Mouse (Mus musculus): ENCODE data around the gene 2810408A11Rik. TPM values are rescaled to one million over a fixed set of nuclear protein-coding genes. Genes with fewer than 3 reads are reported as not detected.
"Not testable (repeated sequence)": the region's sequence is repeated elsewhere in the genome, so short reads cannot be mapped to it uniquely, and the experiment has no call there.

The 2810408A11Rik gene
- polyA plus RNA-seq, 2 experiments from 2014 or later, result 1.6 to 2.0 TPM

DNA sequence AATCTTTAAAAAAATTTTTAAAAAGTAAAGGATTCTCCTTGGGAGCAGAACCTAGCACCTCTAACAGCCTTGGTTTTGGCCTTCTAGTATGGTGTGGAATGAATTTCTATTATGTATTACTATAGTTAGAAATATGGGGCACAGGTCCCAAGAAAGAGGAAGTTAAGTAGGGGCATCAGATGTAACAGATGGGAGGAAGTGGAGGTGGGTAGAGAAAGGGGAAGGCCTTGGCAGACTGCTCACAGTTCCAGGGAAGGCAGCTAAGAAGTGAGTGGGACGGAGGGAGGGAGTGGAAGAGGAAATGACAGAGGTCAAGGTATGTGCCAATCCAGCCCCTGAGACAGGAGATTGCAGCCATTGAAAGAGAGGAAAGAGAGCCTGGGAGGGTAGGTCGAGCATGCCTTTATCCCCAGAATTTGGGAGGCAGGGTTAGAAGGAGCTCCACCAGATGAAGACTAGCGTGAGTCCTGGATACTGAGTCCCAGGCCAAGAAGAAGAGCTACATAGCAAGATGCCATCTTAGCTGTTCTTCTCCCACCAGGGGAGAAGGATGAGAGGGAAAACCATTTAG is 30.3 kb upstream of the 2810408A11Rik start:
- no peak for ATAC-seq

DNA sequence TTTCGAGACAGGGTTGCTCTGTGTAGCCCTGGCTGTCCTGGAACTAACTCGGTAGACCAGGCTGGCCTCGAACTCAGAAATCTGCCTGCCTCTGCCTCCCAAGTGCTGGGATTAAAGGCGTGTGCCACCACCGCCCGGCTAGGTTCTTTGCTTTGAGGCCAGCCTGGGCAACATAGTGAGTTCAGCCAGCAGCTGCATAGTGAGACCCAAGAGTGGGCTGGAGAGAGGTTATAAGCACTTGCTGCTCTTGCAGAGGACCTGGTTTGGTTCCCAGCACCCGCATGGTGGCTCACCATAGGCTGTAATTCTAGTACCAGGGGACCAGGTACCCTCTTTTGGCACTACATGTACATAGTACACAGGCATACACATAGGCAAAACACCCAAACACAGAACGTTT is 29.4 kb upstream of the 2810408A11Rik start:
- ATAC-seq, result not testable (repeated sequence)

DNA sequence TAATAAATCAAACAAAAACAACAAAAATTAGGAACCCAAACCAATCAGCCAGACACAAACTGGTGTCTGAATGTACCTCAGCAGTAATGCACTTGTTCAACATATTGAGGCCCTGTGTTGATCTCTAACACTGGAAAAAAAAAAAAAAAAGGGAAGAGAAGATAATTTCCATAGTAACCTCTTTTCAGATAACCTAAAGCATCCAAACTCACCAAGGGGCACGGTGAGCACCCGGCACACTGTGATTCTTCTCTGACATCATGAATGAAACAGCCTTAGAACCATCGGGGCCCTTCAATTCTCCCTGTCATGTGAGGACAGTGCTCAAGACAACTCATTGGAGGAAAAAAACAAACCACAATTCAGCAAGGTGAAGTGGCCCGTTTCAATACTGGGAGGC is 28.9 kb upstream of the 2810408A11Rik start:
- ATAC-seq, result no peak

DNA sequence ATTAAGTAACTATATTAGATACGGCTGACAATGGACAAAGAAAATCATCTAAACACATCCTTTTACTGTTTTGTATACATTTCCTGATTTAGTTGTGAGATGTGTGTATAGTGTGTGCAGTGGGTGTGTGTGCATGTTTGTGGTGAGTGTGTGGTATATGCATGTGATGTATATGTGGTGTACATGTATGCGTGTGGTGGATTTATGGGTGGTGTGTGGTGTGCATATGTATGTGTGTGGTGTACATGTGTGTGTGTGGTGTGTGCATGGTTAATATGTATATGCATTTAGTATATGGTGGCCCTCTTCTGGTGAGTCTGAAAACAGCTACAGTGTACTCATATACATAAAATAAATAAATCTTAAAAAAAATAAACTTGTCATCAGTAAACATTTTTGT is 26.7 kb upstream of the 2810408A11Rik start:
- ATAC-seq, result no peak

DNA sequence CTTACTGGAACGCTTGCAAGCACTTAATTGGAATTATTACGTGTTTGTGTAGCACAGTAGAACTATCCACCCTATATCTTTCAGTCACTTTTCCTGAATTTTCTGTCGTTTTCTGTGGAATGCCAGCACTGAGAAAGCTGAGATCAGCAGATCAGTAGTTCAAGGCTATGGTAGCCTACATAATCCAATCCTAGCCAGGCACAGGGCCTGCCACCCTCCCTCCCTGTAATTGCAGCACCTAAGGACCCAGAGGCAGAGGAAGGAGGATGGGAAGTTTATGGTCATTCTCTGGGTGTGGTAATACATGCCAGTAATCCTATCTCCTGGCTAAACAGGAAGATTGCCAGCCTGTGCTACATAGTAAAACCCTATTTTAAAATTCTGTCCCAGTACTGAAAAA is 22.0 kb upstream of the 2810408A11Rik start:
- no peak for ATAC-seq

DNA sequence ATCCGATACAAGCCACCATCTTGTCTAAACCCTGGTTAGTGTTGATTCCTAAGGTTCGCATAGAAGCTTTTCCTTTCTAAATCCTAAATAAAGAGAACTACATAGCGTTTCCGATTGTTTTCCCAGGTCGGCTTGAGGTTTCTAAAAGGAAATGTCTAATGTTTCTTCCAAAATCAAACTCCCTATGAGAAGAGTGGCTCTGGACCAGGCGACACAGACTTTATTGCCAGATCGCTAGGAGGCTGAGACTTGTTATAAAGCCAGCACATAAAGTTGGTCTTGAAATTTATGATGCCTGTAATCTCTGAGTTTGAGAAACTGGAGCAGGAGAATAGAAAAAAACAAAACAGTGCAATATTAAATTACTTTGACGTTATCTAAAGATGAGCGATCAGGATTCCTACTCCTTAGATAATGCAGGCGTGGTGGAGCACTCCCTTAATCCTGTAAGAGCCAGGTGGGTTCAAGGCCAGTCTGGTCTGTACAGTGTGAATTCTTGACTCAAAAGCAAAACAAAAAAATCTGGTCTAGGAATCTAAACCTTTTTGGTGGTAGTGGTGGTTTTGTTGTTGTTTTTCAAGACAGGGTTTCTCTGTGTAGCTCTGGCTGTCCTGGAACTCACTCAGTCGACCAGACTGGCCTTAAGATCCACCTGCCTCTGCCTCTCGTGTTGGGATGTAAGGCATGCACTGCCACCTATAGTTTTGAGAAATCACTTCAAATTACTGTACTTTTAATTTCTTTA is 21.4 kb upstream of the 2810408A11Rik start:
- no peak for ATAC-seq

DNA sequence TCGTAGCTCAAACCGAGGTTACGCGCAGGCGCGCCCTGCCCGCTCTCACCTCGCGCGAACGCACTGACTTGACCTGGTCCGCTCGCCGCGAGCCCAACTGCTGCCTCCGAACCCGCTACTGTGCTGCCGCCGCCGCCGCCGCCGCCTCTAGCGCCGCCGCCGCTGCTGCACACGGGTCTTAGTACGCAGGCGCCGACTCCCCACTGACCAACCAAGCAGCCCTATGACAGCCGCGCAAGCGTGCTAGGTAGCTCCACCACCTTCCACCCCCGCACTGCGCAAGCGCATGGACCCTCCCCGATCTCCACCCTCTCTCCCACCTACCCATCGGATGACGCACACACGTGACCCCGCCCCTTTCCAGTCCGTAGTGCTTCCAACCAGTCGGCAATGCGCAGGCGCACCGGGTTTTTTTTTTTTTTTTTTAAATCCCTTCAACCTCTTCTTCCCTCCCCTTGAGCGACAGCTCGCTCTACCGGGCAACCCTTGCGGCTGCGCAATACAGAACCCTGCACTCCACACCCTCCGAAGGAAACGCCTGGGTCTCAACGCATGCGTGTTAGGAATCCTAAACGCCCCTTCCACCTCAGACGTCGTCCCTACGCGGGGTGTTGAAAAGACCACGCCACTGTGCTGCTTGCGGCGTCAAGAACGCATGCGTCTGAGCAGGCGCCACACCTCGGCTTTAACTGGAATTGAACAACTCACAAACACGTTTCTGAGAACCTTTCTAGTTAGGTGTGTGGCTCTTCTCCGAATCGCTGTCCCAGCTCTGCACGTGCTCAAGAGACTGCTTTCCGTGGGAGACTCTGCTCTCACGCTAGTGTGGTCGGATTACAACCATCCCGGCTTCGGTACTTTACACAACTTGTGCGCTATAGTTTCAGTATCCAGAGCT is 20.6 kb upstream of the 2810408A11Rik start, which contains the start of gene Eif5a:
Eif5a (minus strand) TSS at position 845 of the 898 bp plus-strand sequence.
- ATAC-seq, result peak; percentile 79

DNA sequence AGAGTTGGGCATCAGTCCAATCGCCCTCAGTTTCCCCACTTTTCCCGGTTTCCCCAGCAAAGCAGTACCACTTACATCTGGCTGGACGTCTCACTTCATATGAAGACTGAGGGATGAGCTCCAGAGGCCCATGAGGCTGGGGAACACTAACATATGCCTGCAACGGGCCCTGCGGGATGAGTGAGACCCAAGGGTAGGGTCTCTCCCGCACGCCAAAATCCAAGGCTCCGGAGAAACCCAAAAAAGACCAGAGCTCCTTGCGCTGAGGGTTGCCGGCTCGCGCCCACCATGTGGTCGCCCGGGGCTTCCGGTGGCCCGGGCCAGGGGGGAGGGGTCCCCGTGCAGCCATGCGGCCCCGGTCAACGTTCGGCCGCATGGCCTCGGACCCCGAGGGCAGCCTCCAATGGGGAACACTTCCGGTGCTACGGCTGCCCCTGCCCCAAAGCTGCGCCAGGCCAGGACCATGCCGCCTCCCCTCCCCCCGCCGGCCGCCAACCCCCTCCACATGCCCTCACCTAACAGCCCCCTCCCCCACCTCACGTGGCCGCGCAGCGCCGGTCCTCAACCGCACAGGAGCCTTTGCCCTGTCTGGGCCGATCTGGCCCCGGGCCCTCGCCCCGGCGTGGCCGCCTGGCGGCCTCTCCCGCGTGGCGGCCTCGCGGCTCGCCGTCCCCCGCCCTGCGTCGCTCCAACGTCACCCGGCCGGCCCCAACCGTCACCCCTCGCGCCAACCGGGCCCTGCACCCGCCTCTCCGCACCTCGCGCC is 19.7 kb upstream of the 2810408A11Rik start:
- no peak for ATAC-seq

DNA sequence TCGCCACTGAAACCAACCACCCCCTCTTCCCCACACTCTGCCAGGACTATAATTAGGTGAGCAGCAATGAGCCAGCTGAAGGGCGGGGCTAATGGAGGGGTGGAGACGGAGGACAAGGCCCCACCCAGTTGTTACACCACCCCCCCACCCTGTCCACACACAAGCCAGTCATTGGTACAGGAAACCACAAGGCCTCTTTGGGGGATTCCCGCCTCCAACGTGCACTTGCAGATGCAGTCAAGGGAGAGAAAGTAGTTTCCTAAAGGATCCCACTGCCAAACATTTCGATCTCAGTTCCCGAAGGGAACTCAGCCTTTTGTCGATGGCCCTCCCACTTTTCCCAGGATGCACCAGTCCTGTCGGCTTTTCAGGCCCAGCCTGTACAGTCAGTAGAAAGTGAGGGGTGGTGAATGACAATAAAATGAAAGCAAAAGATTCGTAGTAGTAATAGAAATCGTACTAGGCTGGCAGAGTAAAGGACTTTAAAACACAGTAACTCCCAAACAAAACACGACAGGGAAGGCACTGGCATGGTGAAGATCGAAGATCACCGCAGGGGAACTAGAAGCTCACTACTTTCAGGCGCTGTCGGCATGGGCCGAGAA is 19.0 kb upstream of the 2810408A11Rik start:
- ATAC-seq, result peak; percentile 48

DNA sequence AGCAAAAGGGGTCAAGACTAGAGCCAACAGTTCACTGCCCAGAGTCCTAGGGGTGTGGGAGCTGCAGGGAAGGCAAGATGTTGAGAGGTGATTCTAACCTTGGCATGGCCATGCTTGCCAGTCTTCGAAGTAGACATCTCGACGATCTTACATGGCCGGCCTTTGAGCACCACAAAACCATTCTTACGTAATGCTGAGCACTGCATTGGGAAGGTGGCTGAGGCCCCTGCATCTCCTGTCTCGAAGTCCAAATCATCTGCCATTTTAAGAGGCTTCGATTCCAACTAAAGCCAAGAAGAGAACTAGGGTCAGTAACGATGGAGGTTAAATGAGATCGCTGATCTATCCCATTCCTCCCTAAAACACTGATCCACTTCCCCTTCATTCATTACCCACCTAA is 18.3 kb upstream of the 2810408A11Rik start:
- ATAC-seq, result no peak

DNA sequence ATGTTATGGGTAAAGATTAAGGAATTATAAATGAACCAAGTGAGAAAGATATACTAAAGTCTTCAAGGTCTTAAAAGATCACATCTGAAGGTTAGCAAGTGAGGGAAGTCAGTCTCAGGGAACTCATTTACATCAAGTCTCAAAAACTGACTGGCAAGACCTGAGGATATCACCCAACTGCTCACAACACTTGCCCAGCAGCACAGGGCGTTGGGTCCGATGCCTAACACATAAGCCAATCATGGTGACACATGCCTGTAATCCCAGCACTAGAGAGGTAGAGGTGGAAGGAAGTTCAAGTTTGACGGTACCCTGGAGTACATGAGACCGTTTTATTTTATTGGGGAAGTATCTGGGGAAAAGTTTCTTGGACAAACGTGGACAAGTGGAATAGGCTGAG is 17.3 kb upstream of the 2810408A11Rik start:
- no peak for ATAC-seq

DNA sequence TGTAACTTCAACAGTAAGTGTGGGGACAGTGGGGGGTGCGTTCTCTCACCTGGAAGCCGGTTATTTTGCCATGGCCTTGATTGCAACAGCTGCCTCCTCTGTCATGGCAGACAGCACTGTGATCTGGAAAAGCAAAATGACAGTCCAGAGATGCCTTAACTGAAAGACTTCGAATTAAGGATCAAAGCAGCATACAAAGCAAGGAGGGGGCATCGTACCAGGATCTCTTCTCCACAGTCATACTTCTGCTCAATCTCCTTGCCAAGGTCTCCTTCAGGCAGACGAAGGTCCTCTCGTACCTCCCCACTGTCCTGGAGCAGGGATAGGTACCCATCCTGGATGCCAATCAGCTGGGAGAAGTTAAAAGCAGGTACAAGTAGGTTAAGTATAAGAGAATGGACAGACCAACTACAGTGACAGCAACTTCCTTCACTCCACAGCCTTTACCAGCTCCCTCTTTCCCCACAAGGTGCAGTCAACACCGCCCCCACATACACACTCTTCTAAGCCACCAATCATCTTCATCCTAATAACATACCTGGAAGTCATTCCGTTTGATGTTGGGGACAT is 16.7 kb upstream of the 2810408A11Rik start:
- no peak for ATAC-seq

DNA sequence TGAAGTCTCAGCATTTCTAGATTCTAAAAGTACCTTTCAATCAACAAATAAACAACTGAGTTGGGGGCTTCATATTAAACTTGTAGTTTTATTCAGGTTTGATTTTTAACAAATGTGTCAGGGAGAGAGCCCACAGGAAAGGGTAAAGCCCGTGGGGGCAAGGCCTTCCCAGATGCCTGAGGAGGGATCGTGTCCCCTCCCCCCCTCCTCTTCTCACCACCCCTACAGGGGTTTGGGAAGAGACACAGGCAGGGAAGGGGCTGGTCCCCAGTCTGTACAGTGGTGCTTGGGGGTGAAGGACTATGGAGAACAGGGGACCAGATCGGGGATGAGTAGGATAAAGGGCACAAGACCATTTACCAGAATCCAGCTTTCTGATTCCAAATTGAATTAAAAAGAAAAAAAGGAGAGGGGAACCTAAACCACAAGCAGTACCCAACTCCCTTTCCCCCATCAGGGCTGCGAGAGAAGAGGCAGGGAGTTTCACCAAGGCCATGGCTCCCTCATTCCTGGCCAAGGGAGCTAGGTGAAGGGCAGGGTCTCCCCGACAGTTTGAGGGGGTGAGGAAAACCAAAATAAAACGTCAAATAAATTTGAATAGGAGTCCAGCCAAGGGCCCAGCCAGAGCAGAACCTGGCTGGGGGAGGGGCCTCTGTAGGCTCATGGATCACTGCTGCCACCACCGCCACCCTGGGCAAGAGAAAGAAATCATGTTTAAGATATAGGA is 16.0 kb upstream of the 2810408A11Rik start:
- ATAC-seq, result not testable (repeated sequence)

DNA sequence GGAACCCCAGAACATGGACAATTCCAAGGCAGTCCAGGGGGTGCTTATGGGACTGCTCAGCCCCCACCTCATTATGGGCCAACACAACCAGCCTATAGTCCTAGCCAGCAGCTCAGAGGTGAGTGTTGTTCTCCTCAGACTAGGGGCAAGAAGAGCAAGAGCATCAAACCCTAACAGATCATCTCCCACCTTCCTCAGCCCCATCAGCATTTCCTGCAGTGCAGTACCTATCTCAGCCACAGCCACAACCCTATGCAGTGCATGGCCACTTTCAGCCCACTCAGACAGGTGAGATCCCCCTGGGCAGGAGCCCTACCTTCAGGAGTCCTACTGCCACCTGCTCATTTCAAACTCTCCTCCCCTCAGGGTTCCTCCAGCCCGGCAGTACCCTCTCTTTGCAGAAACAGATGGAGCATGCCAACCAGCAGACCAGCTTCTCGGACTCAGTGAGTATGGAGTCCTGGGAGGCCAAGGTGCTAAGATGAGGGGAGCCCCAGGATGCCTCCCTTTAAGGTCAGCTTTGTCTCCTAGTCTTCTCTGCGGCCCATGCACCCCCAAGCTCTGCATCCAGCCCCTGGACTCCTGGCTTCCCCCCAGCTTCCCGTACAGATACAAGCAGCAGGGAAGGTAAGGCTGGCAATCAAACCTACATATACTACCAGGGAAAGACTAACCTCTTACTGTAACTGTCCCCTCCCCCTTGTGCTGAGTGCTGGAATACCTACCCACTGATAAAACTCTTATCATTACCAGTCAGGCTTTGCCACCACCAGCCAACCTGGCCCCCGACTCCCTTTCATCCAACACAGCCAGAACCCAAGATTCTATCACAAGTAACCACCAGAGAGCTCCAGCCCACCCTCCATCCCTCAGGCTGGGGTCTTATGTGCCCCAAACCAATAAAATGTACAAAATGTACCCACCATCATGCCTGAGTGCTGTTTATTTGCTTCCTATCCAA is 15.2 kb upstream of the 2810408A11Rik start:
- ATAC-seq, result no peak

DNA sequence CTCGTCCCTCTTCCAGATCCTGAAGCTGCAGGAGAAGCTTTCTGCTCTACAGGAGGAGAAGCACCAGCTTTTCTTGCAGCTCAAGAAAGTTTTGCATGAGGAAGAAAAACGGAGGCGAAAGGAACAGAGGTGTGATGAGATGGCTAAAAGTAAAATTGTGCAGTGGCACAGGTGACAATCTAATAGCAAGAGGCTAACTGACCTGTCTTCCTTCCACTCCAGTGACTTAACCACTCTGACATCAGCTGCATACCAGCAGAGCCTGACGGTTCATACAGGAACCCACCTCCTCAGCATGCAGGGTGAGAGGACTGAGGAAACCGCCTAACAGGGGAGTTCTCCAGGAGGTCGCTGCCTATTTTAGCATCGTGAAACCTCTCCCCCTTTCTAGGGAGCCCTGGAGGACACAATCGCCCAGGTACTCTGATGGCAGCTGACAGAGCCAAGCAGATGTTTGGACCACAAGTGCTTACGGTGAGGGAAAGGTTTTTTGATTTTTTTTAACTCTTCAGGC is 14.2 kb upstream of the 2810408A11Rik start:
- no peak for ATAC-seq

DNA sequence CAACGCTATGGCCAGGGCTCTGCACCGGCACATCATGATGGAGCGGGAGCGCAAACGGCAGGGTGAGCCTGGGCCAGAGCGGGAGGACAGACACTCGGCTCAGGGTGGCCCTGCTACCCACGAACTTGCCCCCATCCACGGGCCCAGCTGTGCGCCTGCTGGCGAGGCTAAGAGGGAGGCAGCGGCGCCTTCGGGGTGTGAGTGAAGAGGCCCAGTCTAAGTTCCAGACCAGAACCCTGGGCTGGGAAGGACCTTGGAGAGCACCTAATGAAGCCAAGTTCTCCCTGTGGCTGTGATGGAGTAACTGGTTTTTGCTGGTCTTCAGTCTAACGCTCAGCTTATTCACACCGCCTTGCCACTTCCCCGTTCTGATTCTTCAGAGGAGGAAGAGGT is 13.6 kb upstream of the 2810408A11Rik start:
- no peak for ATAC-seq

DNA sequence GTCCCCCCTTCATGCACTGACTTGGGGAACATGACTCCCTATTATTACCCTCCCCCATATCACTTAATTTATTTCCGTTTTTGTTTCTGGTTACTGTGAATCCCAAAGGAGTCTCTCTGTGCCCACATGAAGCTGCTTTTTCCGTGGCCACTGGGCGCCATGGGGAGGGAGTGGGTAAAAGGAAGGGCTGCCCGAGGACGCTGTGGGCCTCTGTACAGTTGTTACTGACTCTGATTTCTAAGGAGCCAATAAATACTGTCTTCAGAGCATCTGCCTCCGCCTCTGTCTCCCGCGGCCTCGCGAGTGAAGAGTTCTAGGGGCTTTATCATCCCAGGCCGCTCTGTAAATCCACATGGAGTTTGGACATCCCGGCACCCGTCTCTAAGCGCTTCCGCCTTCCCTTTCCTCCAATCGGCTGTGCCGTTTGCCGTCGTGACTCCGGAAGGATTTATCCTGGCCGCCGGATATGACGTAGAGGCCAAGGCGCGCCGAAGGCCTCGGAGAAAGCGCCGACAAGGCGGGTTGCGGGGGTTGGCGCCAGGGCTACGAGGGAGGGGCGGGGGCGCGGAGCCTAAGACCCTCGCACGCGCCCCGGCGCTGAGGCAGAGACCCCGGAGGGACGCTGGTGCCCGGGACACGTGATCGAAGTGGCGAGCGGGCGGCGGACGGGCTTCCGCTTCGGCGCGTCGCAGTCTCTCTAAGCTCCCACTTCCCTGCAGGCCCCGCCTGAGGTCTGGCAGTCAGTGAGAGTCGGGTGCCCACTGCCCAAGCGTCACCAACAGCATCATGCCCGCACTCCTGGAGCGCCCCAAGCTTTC is 13.0 kb upstream of the 2810408A11Rik start, which contains the start of gene Gps2:
Gps2 (plus strand) TSS at position 335 of the 818 bp plus-strand sequence.
- ATAC-seq, result peak; percentile 93

DNA sequence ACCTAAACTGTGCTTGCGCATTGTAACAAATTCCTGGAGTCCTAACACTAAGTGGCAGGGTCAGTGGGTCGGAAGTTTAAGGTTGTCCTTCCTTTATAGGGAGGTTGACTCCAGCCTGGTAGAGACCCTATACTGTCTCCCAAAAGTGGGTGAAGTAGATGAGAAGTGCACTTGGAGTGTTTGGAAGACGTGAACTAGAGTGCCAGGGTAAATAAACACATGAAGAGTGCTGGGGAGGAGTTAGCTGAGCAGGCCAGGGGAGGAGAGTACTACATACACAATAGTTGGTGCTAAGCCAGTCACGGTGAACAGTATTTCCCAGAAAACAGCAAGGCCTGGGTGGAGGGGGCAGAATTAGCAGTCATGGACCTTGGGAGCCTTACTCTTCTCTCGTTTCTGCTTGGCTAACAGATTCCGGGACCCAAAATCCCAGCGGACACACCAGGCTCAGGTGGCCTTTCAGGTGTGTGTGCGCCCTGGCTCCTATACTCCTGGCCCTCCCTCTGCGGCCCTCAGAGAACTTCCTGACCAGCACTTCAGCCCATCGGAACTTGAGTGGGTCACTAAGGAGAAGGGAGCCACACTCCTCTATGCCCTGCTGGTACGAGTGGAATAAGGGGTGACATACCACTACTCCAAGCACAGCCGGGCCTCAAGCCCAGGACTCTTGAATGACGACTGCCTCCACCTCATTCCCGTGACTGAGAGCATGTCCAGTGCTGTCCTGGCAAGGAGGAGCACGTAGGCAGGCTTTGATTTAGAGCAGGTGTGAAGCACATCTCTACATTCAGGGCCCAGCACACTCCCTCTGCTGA is 12.1 kb upstream of the 2810408A11Rik start:
- no peak for ATAC-seq
